ENCODE assay signal across 22 mouse cellular contexts in the genomic region with DNA sequence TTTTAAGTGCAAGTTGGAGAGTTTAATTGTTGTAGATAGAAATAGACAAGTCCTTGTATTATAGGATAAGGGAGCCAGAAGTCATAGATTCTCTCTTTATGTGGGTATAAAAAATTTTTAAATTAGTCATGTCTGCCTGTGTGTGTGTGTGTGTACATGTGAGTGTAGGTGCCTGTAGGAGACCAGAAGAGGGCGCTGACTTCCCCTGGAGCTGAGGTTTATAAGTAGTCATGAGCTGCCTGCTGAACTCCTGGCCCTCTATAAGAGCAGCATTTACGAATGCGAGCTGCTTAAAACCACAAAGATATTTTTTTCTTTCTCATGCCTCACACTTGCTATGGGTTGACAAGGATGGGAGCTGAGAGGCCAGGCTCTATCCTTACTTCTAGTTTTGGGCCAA.
A peak's percentile ranks its signal among the peaks of the same experiment; 100 is the strongest.
DNase-seq lines count a peak whose midpoint lies in the region; TF ChIP-seq lines count a peak whose summit lies in the region.
"Had no signal": no experiment of that assay in that cellular context is flagged by ENCODE, and none has a peak within 500 bp of the region (broad histone marks: within the 10 kb centered on the region; RNA-seq: fewer than 3 reads in every experiment).

No protein-coding gene starts in this region.

- no peak for TF ChIP-seq POLR2A in MEL (IDR thresholded peaks at IDR 0.05; ENCODE audit: control insufficient read depth in 1 of 2, insufficient read depth in 1 of 2, low read depth in 1 of 2, low read length in 2 of 2, poor library complexity in 1 of 2)

- no peaks in the 10 kb centered on the region for H3K9me3 ChIP-seq in MEL (replicated peaks; ENCODE audit: insufficient read depth, low read length)
- peaks cover 4% of the 10 kb centered on the region; the same call in 1 of the 2 replicates for H3K9me3 ChIP-seq in heart, embryonic 10.5 days
- H3K9me3 ChIP-seq: embryonic facial prominence, embryonic 15.5 days; forebrain, embryonic 12.5 days had no signal

- TF ChIP-seq CTCF in layer of hippocampus, adult 2 months (conservative IDR thresholded peaks at IDR 0.05): peak; percentile 19; the same call in 1 of the 2 replicates
- TF ChIP-seq CTCF in MEL (IDR thresholded peaks at IDR 0.05 in 2 of 3, conservative IDR thresholded peaks at IDR 0.05 in 1 of 3; ENCODE audit: control insufficient read depth in 1 of 3, insufficient read depth in 1 of 3, low read depth in 2 of 3, low read length in 3 of 3, poor library complexity in 1 of 3, severe bottlenecking in 1 of 3): peak in 2 of 3 experiments; percentile 9 to 13; a peak in 1 of 6 replicates
- TF ChIP-seq CTCF in left cerebral cortex, adult 2 months (IDR thresholded peaks at IDR 0.05): no peak

- no peaks in the 10 kb centered on the region for H3K79me2 ChIP-seq in MEL (ENCODE audit: control insufficient read depth, insufficient read depth, low read length, poor library complexity)

- H3K9ac ChIP-seq in MEL (ENCODE audit: control insufficient read depth, low read depth, low read length, poor library complexity, severe bottlenecking): no peak overlapping the region
- H3K9ac ChIP-seq: embryonic facial prominence, embryonic 13.5 days; embryonic facial prominence, embryonic 15.5 days; forebrain, embryonic 12.5 days had no signal

- no peaks in the 10 kb centered on the region; a peak in 1 of 4 replicates for H3K36me3 ChIP-seq in MEL (ENCODE audit: control insufficient read depth in 1 of 2, insufficient read depth in 2 of 2, low read length in 2 of 2)
- H3K36me3 ChIP-seq in heart, embryonic 10.5 days: no peaks in the 10 kb centered on the region
- H3K36me3 ChIP-seq: embryonic facial prominence, embryonic 13.5 days; embryonic facial prominence, embryonic 15.5 days; forebrain, embryonic 10.5 days; forebrain, embryonic 12.5 days had no signal

- H3K4me1 ChIP-seq in MEL (ENCODE audit: control insufficient read depth in 1 of 2, insufficient read depth in 2 of 2, low read length in 2 of 2): no peaks in the 10 kb centered on the region
- no peaks in the 10 kb centered on the region for H3K4me1 ChIP-seq in heart, embryonic 10.5 days
- H3K4me1 ChIP-seq: embryonic facial prominence, embryonic 13.5 days; embryonic facial prominence, embryonic 15.5 days; forebrain, embryonic 10.5 days; forebrain, embryonic 12.5 days had no signal

- no peak overlapping the region for H3K27ac ChIP-seq in layer of hippocampus, adult 2 months
- no peak overlapping the region for H3K27ac ChIP-seq in MEL (ENCODE audit: control insufficient read depth, low read depth, low read length)
- no peak overlapping the region for H3K27ac ChIP-seq in left cerebral cortex, adult 2 months
- H3K27ac ChIP-seq in heart, embryonic 10.5 days: no peak overlapping the region
- H3K27ac ChIP-seq: embryonic facial prominence, embryonic 13.5 days; embryonic facial prominence, embryonic 15.5 days; forebrain, embryonic 10.5 days; forebrain, embryonic 12.5 days had no signal

- intact Hi-C loops in left cerebral cortex, adult 2 months (cut with DNase I): no loop called here

- no peak for TF ChIP-seq EP300 in MEL (IDR thresholded peaks at IDR 0.05; ENCODE audit: low read depth in 1 of 2, low read length in 2 of 2)

- 84% methylated on average over 3 of the region's 3 CpGs for WGBS in heart, embryonic 10.5 days

- DNase-seq in layer of hippocampus, adult 2 months (ENCODE audit: low spot score in 2 of 2): no peak
- DNase-seq in layer of hippocampus, postnatal 36 days: no peak
- no peak for DNase-seq in MEL (ENCODE audit: low read depth, low spot score)
- DNase-seq in ZHBTc4 (ENCODE audit: low read depth, low spot score): peak; percentile 63
- DNase-seq in left cerebral cortex, adult 2 months (ENCODE audit: extremely low spot score in 1 of 2, low spot score in 2 of 2): no peak
- no peak for DNase-seq in heart, embryonic 10.5 days (ENCODE audit: low spot score)
- DNase-seq: adrenal gland, adult 2 months; adrenal gland, postnatal 10 days; adrenal gland, postnatal 25 days; B cell, adult 2 months; cerebellum, adult 11 months; cerebellum, adult 18-20 months; cerebellum, adult 8-10 months; cerebellum, adult 9-11 months; cerebellum, postnatal 14 days; cerebellum, postnatal 36 days; embryo, embryonic 11 days had no signal

- no peak for TF ChIP-seq RAD21 in MEL (IDR thresholded peaks at IDR 0.05; ENCODE audit: low read depth, low read length)

- no peaks in the 10 kb centered on the region for H3K27me3 ChIP-seq in MEL (ENCODE audit: control insufficient read depth in 1 of 2, insufficient read depth in 2 of 2, low read length in 2 of 2)
- H3K27me3 ChIP-seq in heart, embryonic 10.5 days (ENCODE audit: insufficient read depth, poor library complexity, severe bottlenecking): no peaks in the 10 kb centered on the region
- H3K27me3 ChIP-seq: embryonic facial prominence, embryonic 13.5 days; embryonic facial prominence, embryonic 15.5 days; forebrain, embryonic 12.5 days had no signal

- no peak overlapping the region for H3K4me3 ChIP-seq in layer of hippocampus, adult 2 months
- no peak overlapping the region for H3K4me3 ChIP-seq in MEL (ENCODE audit: control insufficient read depth in 1 of 2, insufficient read depth in 1 of 2, low read depth in 2 of 2, low read length in 2 of 2)
- H3K4me3 ChIP-seq in left cerebral cortex, adult 2 months: no peak overlapping the region
- H3K4me3 ChIP-seq in heart, embryonic 10.5 days: no peak overlapping the region
- H3K4me3 ChIP-seq: embryonic facial prominence, embryonic 13.5 days; embryonic facial prominence, embryonic 15.5 days; erythroblast, embryonic 14.5 days; forebrain, embryonic 10.5 days; forebrain, embryonic 12.5 days had no signal

TF ChIP-seq in MEL, 35 proteins besides CTCF, POLR2A, EP300 and RAD21:
- TF ChIP-seq HCFC1 (IDR thresholded peaks at IDR 0.05; ENCODE audit: low read depth, low read length) (no peak), TBP (IDR thresholded peaks at IDR 0.05; ENCODE audit: low read depth, low read length) (no peak), GABPA (IDR thresholded peaks at IDR 0.05; ENCODE audit: low read depth, low read length) (no peak), USF2 (IDR thresholded peaks at IDR 0.05; ENCODE audit: borderline replicate concordance in 1 of 2, insufficient read depth in 1 of 2, low read depth in 1 of 2, low read length in 2 of 2) (no peak), TCF12 (IDR thresholded peaks at IDR 0.05; ENCODE audit: low read depth, low read length) (no peak), MEF2A (IDR thresholded peaks at IDR 0.05; ENCODE audit: extremely low read depth, insufficient replicate concordance, low read depth, low read length, poor library complexity, severe bottlenecking) (no peak), USF1 (IDR thresholded peaks at IDR 0.05; ENCODE audit: low read depth, low read length) (no peak), MXI1 (IDR thresholded peaks at IDR 0.05; ENCODE audit: low read depth, low read length) (no peak), RCOR1 (IDR thresholded peaks at IDR 0.05; ENCODE audit: low read depth, low read length) (no peak), JUND (IDR thresholded peaks at IDR 0.05; ENCODE audit: low read depth, low read length) (no peak), MAZ (IDR thresholded peaks at IDR 0.05; ENCODE audit: low read depth, low read length) (no peak), MYC (IDR thresholded peaks at IDR 0.05; ENCODE audit: low read depth, low read length) (no peak), UBTF (IDR thresholded peaks at IDR 0.05; ENCODE audit: borderline replicate concordance, insufficient read depth, low read depth, low read length) (no peak), SIN3A (IDR thresholded peaks at IDR 0.05; ENCODE audit: low read length) (no peak), NRF1 (IDR thresholded peaks at IDR 0.05; ENCODE audit: insufficient read depth, low read depth, low read length, poor library complexity, severe bottlenecking) (no peak), ZNF384 (IDR thresholded peaks at IDR 0.05; ENCODE audit: low read depth, low read length) (no peak)
